Mouse (Mus musculus) retina, postnatal 1 day (tissue): ENCODE data around the gene Zc3hav1.
A peak's percentile ranks its signal among the peaks of the same experiment; 100 is the strongest.

ENCODE experiments used
- DNase-seq: peaks from one replicate; pipeline ENCODE4 v3.0.0-alpha.2; 2012

The Zc3hav1 gene

DNA sequence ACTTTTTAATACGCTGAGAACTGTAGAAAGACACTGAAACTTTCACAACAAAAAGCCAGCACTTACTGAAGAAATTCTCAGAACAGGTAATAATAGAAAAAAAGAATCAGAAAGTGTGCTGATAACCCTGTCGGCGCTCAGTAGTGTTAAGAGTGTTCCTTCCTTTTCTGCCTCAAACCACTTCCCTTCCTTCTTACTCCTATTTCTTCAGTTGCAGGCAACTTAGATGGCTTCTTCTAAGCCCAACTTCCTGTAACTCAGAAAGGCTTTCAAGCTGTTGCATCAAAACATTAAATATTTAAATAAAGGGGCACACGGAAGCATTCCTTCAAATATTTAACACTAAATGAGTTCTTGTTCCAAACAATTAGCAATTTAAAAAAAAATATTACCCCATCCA is 2.5 kb downstream of the Zc3hav1 start:
- no peak for DNase-seq

DNA sequence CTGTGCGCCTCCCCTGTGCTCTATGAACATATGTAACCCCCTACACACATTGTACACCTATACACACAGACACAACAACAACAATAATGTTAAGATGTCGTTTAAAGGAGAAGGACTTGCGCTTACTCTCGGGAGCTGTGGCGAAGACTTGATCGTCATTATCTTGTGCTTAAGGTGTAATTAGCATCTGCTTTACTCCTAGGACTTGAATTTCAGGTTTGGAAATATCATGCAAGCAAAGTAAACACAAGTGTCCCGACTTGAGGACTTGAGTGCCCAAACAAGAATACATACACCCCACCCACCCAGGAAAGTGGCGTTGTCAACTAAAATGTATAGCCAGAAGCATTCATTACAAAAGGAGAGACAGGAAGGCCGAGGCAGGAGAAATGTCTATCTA is 4.6 kb downstream of the Zc3hav1 start:
- no peak for DNase-seq

DNA sequence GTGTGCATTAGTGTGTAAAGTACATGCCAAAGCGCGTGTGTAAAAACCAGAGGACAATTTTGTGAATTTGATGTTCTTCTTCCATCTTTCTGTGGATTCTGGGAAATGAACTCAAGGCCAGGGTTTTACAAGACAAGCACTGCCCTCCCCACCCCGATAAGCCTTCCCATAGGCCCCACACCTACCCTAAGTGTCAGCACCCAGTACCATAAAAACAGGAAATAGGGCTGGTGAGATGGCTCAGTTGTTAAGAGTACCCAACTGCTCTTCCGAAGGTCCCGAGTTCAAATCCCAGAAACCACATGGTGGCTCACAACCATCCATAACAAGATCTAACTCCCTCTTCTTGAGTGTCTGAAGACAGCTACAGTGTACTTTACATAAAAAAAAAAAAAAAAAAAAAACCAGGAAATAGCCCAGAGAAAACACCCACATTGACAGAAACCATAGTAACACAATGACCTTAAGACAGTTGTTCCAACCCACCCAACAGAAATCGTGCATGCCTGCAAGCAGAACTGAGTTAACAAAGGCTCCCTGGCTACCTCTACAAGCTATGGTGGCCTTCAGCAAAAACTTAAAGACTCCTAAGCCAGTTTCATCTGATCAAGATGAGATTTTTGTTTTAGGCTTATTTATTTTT is 5.5 kb downstream of the Zc3hav1 start:
- DNase-seq: no peak

DNA sequence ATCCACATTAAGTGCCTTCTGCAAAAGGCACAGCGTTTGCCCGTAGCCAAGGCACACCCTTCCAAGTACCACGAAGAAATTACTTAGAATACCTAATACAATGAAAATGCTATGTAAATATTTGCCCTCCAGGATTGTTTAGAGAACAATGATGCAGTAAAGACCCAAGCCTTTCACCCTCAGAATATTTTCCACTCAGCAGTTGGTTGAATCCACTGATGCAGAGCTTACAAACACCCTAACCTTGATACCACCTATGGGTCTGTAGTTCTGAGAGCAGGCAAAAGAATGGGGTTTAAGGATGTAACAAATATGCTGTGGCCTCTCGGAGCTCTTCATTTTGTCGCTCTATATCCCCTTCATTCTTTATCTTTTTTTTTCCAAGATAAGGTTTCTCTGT is 6.5 kb downstream of the Zc3hav1 start:
- no peak for DNase-seq

DNA sequence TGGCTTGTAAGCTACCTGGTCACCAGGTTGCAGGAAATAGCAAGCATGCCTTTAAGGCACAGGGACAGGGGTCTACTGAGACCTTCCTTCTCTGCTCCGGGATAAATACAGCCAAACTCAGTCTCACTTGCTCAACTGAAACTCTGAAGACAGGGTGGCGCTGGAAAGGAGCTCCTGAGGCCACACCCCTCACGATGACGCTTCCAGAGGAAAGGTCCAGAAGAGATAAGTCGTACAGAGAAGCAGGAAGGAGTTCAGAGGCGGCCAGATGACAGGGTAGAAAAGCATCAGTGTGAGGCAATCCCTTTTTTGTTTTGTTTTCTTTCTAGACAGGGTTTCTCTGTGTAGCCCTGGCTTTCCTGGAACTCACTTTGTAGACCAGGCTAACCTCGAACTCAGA is 8.6 kb downstream of the Zc3hav1 start:
- no peak for DNase-seq

DNA sequence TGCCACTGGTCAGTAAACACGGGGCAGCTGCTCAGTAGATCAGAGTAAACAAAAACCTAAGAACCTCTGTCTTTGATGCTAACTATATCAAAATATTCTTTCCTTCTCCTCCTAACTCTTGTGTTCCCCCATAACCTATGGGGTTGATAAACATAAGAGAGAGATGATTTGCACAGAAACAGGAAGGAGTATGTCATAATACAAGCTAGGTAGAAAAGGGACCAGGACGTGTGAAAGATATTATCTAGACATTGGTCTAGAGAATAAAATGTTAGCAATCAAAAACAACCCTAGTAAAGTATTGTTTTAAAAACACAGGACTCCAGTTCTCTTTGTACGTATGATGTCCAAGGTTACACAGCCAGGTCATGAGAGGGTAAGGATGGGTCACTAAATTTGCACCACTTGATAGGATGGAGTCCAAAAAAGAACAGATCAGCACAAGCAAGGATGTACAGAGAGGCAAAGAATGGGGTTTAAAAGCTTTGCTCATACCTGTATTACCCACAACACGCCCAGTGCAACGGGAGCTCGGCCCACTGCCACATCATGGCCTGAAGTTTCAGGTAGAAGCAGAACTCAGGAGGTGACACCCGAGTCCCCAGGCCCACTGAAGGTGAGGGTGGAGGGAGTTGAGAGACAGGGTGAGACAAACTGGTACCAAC is 10.3 kb downstream of the Zc3hav1 start:
- DNase-seq: no peak

DNA sequence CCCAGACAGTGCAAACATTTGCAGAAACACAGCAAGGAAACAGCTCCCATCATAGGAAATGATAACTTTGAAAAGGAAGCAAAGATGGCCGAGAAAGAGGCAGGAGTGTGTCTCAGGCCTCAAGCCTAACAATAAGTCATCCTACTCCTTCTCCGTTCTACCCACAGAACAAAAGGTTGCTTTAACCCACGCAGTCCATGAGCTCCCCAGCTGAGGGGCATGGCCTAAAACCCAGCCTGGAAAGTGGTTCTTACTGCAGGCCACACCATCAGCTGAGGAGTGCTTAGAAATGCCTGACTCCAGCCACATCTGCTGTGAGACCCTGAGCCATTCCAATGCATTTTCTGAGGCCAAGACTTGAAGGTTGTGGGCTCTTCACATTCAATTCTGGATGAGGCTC is 10.8 kb downstream of the Zc3hav1 start:
- no peak for DNase-seq

DNA sequence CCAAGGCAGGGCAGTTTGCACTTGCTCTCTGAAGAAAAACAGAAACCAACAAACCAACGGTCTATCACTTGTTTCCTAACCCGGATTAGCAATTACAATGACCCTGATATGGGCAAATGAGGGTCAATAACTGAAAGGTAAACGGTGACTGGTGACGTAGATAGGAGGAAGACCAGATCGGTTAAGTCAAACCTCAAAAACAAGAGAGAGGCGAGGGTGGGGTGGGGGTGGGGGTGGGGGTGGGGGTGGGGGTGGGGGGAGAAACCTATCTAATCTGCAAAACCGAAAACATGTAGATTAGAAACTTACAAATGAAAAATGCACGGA is 11.8 kb downstream of the Zc3hav1 start:
- no peak for DNase-seq

DNA sequence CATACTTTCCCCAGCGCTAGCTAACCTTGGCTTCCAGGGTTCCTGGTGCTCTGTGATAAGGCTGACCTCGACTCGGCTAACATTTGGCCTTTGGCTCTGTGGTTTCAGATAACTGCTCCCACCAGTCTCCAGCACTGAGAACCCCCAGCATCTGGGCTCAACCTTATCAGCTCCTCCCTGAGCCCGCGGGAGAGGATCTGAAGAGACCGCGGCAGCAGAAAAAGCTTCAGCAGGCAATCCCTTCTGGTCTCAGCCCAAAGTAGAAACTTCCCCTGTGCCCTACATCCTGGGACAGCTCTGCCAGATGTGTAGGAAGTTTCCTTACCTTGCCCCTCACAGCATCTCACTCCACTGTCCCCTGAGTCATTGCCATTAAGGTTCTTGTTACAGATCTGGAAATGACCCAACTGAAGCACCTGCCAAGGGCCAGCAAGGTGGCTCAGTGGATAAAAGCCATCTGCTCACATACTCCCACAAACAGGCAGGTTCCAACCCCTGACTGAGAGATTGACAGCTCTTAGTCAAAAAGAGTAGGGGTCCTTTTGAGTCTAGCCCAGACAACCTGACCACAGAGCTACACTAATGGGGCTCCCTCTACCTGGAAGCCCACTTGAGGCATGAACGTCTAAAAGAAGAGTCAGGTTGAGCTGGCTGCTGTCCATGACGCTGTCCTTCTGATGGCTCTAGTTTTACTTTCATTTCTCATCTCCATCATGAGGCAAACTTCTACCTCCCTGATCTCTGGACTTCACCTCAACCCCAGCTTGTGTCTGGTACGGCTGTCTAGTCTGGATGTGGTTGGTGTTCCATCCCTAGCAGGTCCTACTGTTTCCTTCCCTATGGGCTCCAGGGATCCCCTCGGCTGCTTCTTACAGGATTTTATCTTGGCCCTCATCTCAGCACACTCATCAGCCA is 12.4 kb downstream of the Zc3hav1 start:
- no peak for DNase-seq

DNA sequence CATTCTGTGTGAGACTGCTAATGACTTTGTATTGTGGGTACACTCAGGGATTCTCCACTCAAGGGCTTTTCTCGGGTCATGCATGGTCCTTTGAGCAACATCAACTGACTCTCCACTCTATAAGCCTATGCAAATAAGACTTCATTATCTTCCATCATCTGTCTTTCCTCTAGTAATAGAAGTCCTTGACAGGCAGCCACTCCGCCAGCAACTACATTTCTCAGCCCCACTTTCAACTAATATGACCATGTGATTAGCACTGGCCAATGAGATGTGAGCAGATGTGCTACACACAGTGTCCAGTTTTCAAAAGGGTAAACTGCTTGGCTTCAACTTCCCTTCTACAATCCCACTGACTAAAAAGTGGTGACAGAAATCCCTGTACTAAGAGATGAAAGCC is 15.3 kb downstream of the Zc3hav1 start:
- DNase-seq: no peak

DNA sequence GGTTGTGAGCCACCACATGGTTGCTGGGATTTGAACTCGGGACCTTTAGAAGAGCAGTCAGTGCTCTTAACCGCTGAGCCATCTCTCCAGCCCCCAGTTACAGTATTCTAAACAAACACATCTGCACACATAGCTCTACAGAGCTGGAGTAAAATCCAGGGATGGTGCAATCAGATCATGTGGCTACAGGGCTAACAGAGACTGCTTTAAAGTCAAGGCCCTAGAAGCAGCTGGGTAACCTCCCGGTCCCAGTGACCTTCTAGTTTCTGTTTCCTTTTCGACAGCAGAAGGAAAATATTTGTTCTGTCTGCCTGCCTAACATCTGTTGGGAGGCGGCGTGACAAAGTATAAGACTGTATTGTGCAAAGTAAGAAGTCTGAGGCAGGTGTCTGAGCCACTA is 16.5 kb downstream of the Zc3hav1 start:
- DNase-seq: no peak

DNA sequence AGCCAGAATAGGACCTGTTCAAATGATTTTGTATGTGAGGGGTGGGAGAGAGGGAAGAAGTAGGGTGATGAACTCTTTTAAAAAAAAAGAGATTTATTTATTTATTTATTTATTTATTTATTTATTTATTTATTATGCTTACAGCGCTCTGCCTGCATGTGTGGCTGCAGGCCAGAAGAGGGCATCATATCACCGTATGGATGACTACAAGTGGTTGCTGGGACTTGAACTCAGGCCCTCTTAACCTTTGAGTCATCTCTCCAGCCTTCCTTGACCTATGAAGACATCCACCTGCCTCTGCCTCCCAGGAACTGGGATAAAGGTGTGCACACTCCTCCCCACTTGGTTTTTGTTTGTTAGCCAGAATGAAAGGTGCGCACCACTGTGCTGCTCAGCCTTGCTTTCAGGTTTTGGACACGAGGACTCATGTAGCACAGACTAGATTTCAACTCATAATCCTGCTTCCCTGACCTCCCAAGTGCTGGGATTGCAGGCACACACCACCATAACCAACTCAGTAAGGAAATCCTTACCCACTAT is 17.2 kb downstream of the Zc3hav1 start:
- DNase-seq: no peak

DNA sequence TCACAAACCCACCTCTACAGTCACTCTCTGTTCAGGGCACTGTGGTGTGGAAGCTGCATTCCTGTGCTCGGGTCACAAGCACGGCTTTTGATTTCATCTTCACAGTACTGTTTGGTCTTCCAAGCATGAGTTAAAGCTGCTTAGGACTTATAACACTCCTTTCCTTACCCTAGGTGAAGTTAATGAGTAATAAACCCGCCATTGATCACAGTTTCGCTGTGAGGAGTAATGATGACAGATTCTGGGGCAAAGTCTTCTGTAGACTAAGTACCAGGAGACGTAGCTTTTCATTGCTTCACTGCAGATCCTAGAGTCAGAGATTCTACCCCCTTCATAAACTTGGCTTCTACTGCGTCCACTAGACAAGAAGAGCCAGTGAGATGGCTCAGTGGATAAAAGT is 19.1 kb downstream of the Zc3hav1 start:
- DNase-seq: no peak

DNA sequence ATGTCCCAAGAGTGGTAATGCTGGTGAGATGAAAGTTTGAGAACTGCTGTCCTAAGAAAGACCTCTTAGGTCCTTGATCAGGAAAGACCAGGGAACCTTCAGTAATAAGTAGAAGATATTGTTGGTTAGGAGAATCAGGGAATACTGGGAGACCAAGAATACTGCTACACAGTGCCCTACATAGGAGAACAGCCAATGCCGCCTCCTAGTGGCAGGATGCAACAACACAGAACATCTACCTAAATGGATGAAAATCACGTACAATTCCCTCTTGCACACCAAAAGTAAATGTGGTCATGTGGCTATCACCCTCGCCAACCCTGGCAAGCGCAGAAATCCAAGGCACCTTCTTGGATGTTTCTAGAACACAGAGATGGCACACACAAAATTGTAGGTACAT is 27.8 kb downstream of the Zc3hav1 start:
- DNase-seq: peak; percentile 79

DNA sequence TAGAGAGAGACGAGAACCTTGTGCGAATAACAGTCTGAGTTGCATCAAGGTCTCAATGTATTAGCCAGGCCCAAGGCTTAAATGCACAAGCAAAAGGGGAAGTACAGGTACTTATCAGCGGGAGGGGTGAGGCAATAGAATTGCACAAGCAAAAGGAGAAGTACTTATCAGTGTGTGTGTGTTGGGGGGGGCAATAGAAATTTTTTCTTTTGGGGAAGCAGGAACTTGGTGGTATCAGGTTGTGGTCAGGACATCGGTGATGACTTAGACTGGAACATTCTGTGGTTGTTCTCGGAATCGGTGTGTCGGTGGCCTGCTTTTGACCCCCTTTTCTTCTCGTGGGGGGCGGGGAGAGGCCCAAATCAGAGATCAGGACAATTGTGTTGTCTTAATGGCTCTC is 33.8 kb downstream of the Zc3hav1 start:
- DNase-seq: no peak

DNA sequence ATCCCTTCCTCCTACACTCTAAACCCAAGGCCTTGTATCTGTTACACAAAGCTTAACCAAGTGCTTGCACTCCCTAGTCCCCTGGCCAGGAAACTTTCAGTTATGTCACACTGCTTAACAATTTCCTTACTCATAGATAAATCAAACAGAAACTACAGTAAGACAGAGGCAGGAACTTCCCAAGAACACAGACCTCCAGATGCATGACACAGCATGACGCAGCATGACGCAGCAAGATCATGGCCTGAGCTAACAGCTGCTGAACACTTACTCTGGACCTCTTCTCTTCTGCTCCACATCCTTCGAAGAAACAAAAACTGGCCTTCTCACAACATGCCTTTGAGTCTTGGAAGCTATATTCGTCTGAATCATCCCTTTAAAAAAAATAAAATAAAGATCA is 38.4 kb downstream of the Zc3hav1 start:
- DNase-seq: no peak

DNA sequence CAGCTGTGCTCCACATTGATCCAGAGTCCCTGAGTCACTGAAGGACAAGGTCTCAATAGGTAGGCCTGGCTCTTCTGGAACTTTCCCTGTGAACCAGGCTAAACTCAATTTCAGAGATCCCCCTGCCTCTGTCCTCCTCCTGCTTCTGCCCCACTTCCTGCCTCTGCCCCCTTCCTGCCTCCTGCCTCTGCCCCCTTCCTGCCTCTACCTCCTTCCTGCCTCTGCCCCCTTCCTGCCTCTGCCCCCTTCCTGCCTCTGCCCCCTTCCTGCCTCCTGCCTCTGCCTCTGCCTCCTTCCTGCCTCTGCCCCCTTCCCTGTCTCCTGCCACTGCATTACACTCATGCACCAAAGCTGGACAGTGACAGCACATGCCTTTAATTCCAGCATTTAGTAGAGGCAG is 44.7 kb downstream of the Zc3hav1 start:
- no peak for DNase-seq

DNA sequence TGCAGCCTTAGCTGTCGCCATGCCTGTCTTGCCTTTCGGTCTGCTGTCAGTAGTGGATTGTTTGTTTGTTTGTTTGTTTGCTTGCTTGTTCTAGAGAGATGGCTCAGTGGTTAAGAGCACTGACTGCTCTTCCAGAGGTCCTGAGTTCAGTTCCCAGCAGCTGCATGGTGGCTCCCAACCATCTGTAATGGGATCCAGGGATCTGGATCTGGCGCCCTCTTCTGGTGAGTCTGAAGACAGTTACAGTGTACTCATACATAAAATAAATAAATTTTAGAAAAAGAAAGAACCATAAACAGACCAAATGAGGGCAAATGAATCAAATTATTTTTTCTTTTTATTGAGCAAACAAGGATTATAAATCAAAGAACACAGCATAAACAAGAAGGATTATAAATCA is 49.4 kb downstream of the Zc3hav1 start:
- DNase-seq: no peak

DNA sequence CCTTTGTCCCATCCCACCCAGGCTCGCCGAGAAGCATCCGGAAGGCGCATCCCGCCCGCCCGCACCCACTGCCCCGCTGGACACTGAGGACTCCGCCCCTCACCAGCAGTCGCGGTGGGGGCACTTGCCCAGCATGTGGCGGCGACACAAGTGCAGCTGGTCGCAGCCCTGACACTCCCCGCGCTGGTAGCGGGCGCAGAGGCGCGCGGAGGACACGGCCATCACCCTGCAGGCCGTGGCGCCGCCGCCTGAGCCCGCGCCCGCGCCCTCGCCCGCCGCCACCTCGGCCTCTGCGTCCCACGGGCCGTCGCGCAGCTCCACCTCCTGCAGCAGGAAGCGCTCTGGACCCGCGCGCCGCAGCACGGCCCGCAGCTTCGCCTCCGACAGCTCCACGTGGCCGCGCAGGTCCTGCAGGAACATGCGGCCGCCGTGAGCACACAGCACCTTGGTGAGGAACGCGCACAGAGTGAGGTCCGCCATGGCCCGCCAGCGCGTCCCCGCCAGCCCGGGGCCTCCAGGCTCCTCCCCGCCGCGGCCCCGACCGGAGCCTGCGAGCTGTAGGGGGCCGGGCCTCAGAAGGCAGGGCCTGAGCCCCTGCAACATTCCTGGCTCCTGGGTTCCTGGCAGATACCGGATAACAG is 55.5 kb downstream of the Zc3hav1 start, which contains the start of gene Zc3hav1l:
Gene Zc3hav1l, minus strand, starts transcription at position 499 of the 641 bp plus-strand sequence.
- peak; percentile 90 for DNase-seq

DNA sequence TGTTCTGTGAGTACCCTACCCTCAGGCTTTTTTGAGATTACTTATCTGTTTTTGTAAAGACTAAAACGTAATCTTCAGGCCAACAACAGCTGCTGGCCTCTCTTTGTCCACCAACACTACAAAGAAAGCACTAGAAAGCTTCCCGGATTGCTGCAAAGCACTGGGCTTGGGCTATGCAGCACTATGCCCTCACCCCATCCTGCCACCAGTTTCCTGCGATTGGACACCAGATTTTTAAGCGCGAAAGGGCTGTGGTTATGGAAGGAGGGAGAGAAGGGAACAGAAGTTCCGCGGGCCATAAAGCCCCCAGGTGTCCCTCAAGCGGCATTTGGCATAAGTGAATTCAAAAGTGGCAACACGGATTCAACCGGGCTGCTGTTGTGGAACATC is 56.2 kb downstream of the Zc3hav1 start:
- DNase-seq: peak; percentile 70

DNA sequence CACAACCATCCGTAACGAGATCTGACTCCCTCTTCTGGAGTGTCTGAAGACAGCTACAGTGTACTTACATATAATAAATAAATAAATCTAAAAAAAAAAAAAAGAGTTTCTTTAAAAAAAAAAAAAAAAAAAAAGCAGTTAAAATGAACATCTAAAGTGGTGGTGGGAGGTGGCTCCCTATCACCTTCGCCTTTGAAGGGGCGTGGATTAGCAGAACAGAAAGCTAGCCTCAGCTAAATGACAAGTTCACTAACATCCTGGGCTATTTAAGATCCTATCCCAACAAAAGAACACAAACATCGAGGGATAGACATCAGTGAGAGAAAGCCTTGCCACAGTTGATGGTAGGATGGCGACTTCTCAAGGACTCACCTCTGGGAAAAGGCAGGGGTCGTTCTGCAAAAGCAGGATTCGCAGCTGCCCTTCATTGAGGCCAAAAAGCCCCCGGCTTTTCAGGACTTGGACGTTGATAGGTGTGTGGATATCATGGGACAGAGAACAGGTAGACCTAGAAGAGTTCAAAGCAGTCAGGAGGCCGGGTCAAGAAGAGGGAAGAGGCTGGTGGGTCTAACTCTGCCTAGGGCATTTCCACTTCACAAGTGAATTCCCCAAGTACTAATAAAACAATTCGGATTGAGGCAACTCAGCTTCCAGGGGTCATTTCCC is 56.7 kb downstream of the Zc3hav1 start:
- DNase-seq: no peak

DNA sequence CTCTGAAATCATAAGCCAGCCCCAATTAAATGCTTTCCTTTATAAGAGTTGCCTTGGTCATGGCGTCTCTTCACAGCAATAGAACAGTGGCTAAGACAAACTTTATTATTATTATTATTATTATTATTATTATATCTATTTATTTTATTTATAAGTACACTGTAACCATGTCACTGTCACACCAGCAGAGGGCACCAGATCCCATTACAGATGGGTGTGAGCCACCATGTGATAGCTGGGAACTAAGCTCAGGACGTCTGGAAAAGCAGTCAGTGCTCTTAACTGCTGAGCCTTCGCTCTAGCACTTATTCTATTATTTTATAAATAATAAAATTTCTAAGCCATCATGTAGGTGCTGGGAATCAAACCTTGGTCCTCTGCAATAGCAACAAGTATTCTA is 60.7 kb downstream of the Zc3hav1 start:
- no peak for DNase-seq
